Comparison of ENCODE assay signal across 7 mouse cellular contexts in genomic region chr5:138193771-138194727, GRCm38 (mm10). TPM values are rescaled to one million over a fixed set of nuclear protein-coding genes. Genes with fewer than 3 reads are reported as not detected.
DNase-seq lines count a peak whose midpoint lies in the region; ATAC-seq and TF ChIP-seq lines count a peak whose summit lies in the region.

TSS of gene Mblac1 (plus strand) at chr5:138194314.

- H3K27ac ChIP-seq in intestine, postnatal 0 days (ENCODE audit: low read depth, low read length): peak within 1 kb of the TSS; percentile 54; the same call in 1 of the 2 replicates
- peak within 1 kb of the TSS; percentile 65; the same call in 1 of the 2 replicates for H3K27ac ChIP-seq in limb, embryonic 11.5 days (replicated peaks; ENCODE audit: low read depth, low read length)
- peak within 1 kb of the TSS; percentile 92 for H3K27ac ChIP-seq in midbrain, embryonic 14.5 days (replicated peaks; ENCODE audit: low read depth, low read length)

- no peaks in the 10 kb centered on the region for H3K9me3 ChIP-seq in intestine, postnatal 0 days (ENCODE audit: control insufficient read depth)
- H3K9me3 ChIP-seq in limb, embryonic 11.5 days (ENCODE audit: control insufficient read depth, low read length): no peaks in the 10 kb centered on the region
- no peaks in the 10 kb centered on the region for H3K9me3 ChIP-seq in midbrain, embryonic 14.5 days (ENCODE audit: control insufficient read depth, low read length)

- H3K36me3 ChIP-seq in intestine, postnatal 0 days (ENCODE audit: control insufficient read depth, insufficient read depth): peaks cover 3% of the 10 kb centered on the region; the same call in 1 of the 2 replicates
- peaks cover 13% of the 10 kb centered on the region for H3K36me3 ChIP-seq in limb, embryonic 11.5 days (ENCODE audit: control insufficient read depth, insufficient read depth, low read length)
- peaks cover 25% of the 10 kb centered on the region for H3K36me3 ChIP-seq in midbrain, embryonic 14.5 days (ENCODE audit: control insufficient read depth, insufficient read depth, low read length)

- H3K4me1 ChIP-seq in intestine, postnatal 0 days (replicated peaks; ENCODE audit: control insufficient read depth, insufficient read depth, low read length): no peaks in the 10 kb centered on the region
- no peaks in the 10 kb centered on the region for H3K4me1 ChIP-seq in limb, embryonic 11.5 days (ENCODE audit: control insufficient read depth, insufficient read depth, low read length)
- H3K4me1 ChIP-seq in midbrain, embryonic 14.5 days (ENCODE audit: control insufficient read depth, insufficient read depth, low read length): no peaks in the 10 kb centered on the region

- H3K27me3 ChIP-seq in intestine, postnatal 0 days (replicated peaks; ENCODE audit: control insufficient read depth, insufficient read depth, low read length): no peaks in the 10 kb centered on the region
- H3K27me3 ChIP-seq in limb, embryonic 11.5 days (ENCODE audit: control insufficient read depth, insufficient read depth, low read length): no peaks in the 10 kb centered on the region
- H3K27me3 ChIP-seq in midbrain, embryonic 14.5 days (ENCODE audit: control insufficient read depth, insufficient read depth, low read length): no peaks in the 10 kb centered on the region

- H3K4me2 ChIP-seq in intestine, postnatal 0 days (replicated peaks; ENCODE audit: low read depth): peak within 1 kb of the TSS; percentile 95
- H3K4me2 ChIP-seq in limb, embryonic 11.5 days (ENCODE audit: low read depth, severe bottlenecking): peak within 1 kb of the TSS; percentile 100
- peak within 1 kb of the TSS; percentile 97 for H3K4me2 ChIP-seq in midbrain, embryonic 14.5 days (ENCODE audit: low read length)

- H3K4me3 ChIP-seq in intestine, postnatal 0 days (ENCODE audit: low read depth, low read length): peak within 1 kb of the TSS; percentile 64
- H3K4me3 ChIP-seq in limb, embryonic 11.5 days (ENCODE audit: low read depth, low read length): peak within 1 kb of the TSS; percentile 71
- peak within 1 kb of the TSS; percentile 73 for H3K4me3 ChIP-seq in midbrain, embryonic 14.5 days (replicated peaks; ENCODE audit: low read depth, low read length)

- peak; percentile 80 for DNase-seq in adrenal gland, adult 8-10 months
- peak; percentile 79 for DNase-seq in embryo, embryonic 11.5 days (ENCODE audit: low read depth, low spot score)
- peak; percentile 47 to 80 for DNase-seq in gastrocnemius, postnatal 4 days (ENCODE audit: low spot score in 2 of 2)
- peak; percentile 88 for DNase-seq in limb, embryonic 11.5 days (ENCODE audit: low spot score)
- peak; percentile 90 for DNase-seq in midbrain, embryonic 14.5 days
- peak; percentile 56 to 76 for DNase-seq in spleen, adult 18-20 months

- 7% methylated on average over 54 of the region's 54 CpGs for WGBS in intestine, postnatal 0 days
- 8% methylated on average over 54 of the region's 54 CpGs for WGBS in limb, embryonic 11.5 days
- WGBS in midbrain, embryonic 14.5 days: 6% methylated on average over 54 of the region's 54 CpGs

- peak within 1 kb of the TSS; percentile 60 for H3K9ac ChIP-seq in intestine, postnatal 0 days (ENCODE audit: low read depth, low read length)
- H3K9ac ChIP-seq in limb, embryonic 11.5 days (ENCODE audit: low read length): peak within 1 kb of the TSS; percentile 87
- peak within 1 kb of the TSS; percentile 89 for H3K9ac ChIP-seq in midbrain, embryonic 14.5 days (replicated peaks; ENCODE audit: low read length)

- peak; percentile 79 for ATAC-seq in intestine, postnatal 0 days
- peak; percentile 75 for ATAC-seq in limb, embryonic 11.5 days (ENCODE audit: insufficient number of reproducible peaks, low FRiP score, low TSS enrichment, low read depth)
- ATAC-seq in midbrain, embryonic 14.5 days (ENCODE audit: low FRiP score, low TSS enrichment): peak; percentile 85

- TF ChIP-seq CTCF in intestine, postnatal 0 days (IDR thresholded peaks at IDR 0.05; ENCODE audit: low read depth): 0 out of 2 replicates have a peak, but pooled peaks have one; percentile 16

RNA-seq across cellular contexts. Expression of gene Mblac1, which starts in this region (rescaled TPM):
- total RNA-seq in adrenal gland, adult 8-10 months (2022): 10 to 100 TPM; 10.4 to 15.0 (median 11.7) TPM
- 1 to 10 TPM; 5.6 to 5.7 TPM for total RNA-seq in gastrocnemius, postnatal 4 days (2021)
- 5.2 and 6.0 TPM in 2 replicates for polyA plus RNA-seq in intestine, postnatal 0 days (2015; fragmentation: Nextera tagmentation; extraction: Ambion mirVana)
- 7.5 and 8.1 TPM in 2 replicates for polyA plus RNA-seq in limb, embryonic 11.5 days (2014; fragmentation: Nextera tagmentation; extraction: Ambion mirVana)
- 12.6 and 18.0 TPM in 2 replicates for polyA plus RNA-seq in midbrain, embryonic 14.5 days (2014; fragmentation: Nextera tagmentation; extraction: Ambion mirVana)

Comparison
In these comparisons a context has a peak if more than half of its experiments do, and no peak if none do; other contexts are left out.
1. Peak in every context shown above with its lines: DNase-seq, ATAC-seq, H3K4me3 ChIP-seq and H3K27ac ChIP-seq.